Mouse (Mus musculus): ENCODE measurements around the gene Phf21a.
A peak's percentile ranks its signal among the peaks of the same experiment; 100 is the strongest.

The Phf21a gene

GRCm38 (mm10) chr2:92312542-92312941 lies 219.6 kb downstream of the Phf21a start:
- no peak for DNase-seq

- DNase-seq, result no peak
These were observed 221.1 kb downstream of the Phf21a start for GRCm38 (mm10) chr2:92314031-92314430.

DNA sequence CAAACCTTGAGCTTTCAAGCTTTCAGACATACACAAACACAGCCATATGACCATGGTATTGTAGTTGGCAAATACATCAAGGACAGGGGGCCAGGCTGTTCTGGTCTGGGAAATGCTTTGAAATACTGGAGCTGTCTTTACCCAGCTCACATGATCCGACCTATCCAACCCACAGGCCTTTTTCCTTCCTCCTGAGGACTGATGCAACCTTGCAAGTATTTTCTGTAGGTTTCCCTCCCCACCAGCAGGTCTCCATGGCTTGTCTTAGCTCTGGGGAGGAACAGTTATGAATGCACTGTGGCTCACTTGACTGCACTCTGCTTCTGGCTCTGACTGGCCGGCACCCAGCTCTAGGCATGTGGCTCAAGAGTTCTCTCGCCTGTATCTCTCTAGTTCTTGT lies 223.7 kb downstream of the Phf21a start:
- DNase-seq, result no peak

GRCm38 (mm10) chr2:92317228-92317627 lies 224.3 kb downstream of the Phf21a start:
- DNase-seq, result no peak

DNA sequence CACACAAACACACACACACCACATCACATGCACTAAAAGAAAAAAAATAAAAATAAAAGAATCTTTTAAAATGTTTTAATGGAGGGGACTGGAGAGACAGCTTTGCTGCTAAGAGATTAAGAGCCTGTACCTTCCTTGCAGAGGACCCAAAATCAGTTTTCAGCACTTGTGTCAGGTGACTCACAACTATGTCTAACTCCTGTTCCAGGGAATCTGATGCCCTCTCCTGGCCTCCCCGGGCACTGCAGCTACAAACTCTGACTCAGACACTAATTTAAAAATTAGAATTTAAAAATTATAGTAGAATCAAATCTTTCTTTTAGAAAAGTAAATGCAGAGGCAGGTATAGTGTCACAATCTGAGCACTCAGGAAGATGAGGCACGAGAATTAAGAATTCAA lies 229.8 kb downstream of the Phf21a start:
- DNase-seq, result peak; percentile 59

- DNase-seq, result no peak
These were observed 232.8 kb downstream of the Phf21a start for GRCm38 (mm10) chr2:92325676-92326075.

- no peak for DNase-seq
These were observed 233.3 kb downstream of the Phf21a start for GRCm38 (mm10) chr2:92326221-92326620.

DNA sequence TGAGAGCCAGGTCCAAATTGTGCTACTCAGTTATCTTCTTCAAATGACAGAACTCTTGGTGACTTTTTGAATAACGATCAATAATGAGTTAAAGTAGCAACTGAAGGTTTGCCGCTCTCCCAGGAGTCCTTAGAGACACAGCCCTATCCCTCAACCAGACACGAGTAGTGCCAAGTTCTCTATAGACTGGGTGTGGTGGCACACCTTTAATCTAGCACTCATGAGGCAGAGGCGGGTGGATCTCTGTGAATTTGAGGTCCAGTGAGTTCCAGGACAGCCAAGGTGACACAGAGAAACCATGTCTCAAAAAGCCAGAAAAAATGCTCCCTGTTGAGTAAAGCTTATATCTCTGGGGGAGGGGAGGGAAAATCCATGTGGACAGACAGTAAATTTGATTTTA lies 234.7 kb downstream of the Phf21a start:
- no peak for DNase-seq

DNA sequence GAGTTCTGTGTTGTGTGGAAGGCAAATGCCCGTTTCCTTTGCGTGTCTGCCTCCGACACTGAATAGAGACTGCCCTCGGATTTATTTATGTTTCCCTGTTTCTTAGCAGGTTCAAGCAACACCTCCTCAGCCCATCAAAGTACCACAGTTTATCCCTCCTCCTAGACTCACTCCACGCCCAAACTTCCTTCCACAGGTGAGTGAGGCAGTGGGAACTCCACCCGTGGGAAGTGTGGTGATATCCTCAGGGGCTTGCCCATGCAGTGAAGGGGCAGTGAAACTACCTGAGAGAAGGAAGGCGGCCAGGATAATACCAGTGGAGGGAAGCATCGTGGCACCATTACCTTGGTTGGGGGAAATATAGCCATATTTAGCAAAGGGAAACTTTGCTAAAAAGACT lies 235.3 kb downstream of the Phf21a start:
- DNase-seq, result no peak

DNA sequence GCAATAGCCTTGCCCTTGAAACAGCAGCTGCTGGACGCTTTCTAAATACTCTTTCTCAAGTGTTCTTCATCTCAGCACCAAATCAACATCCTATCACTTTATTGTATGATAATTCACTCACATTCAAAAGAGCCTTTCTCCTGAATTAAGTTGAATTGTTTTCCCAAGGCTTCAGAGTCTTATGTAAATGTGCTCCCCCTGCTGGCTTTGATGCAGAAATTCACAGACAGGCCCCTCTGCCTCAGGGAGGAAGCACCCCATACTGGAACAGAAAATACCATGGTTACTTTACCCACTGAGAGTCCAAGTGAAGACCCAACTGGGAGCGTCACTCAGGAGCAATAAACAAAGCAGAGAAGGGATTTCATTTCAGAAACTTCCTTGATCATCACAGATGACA lies 237.9 kb downstream of the Phf21a start:
- DNase-seq, result peak; percentile 50

DNA sequence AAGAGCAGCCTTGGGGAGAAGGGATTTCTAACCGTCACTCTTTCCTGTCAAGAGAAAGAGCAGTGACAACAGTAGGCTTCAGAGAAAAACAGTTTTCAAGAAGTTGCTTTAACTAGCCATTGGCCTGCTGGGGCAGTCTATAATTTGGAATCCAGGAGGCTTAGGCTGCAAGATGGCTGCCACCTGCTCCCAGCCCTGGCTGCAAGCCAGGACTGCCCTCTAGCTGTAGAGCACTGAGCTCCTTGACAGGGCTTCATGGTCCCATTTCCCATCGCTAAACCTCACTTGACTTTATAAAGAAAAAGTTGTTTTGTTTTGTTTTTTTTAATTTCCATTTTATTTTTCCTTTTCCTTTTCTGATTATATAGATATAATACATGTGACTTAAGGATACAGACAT lies 238.5 kb downstream of the Phf21a start:
- peak; percentile 14 for DNase-seq

DNA sequence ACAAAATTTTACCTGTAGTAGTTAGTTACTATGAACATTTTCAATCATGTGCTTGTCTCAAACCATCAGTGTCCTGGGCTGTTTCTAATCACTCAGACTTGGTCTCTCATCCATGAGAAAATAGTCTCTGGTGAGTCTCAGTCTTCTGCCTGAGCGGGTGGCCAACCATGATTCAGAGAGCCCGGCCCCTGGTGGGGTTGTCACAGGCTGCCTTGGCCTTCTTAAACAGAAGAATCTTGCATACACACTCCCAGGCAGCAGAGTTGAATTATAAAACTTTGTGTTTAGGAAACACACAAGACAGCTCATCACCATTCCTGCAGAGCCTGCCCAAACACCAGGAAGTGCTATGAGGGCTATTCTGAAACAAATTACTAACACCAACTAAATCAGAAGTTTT lies 239.0 kb downstream of the Phf21a start:
- DNase-seq, result no peak

DNA sequence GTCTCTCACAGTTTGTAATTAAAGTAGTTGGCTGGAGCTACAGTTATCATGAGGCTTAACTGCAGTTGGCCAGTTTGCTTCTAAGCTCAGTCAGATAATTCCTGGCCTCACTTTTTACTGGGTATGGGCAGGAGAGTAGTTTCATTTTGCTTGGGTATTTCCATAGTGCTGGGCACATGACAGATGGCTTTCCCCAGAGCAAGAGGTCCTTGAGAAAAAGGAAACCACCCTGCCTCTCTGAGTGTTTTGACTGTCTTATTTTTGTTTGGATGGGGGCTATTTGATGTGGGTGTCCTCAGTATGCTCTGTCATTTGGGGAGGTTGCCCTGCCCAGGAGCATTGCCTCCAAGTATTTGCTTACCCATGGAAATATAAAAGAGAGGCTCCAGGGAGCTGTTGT lies 249.5 kb downstream of the Phf21a start:
- DNase-seq, result no peak

DNA sequence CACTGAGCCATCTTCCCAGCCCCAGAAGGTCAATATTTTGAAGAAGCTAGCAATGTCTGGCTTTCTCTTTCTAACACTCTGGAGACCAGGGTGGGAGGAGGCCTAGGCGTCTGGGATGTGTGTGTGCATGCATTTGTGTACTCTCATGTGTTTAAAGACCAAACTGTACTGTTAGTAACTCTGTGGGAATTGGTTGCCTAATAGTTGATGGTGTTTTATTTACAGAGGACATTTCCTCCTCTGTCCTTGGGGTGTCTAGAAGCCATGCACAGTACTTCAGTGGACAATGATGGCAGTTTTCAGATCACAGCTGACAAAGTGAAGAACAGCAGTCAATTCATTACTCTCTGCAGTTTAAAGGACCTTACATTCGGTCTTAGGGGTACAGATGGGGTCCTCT lies 254.3 kb downstream of the Phf21a start:
- no peak for DNase-seq

GRCm38 (mm10) chr2:92349589-92350425 lies 256.9 kb downstream of the Phf21a start:
- no peak for DNase-seq

- DNase-seq, result no peak
These were observed 257.8 kb downstream of the Phf21a start for GRCm38 (mm10) chr2:92350686-92351085.

DNA sequence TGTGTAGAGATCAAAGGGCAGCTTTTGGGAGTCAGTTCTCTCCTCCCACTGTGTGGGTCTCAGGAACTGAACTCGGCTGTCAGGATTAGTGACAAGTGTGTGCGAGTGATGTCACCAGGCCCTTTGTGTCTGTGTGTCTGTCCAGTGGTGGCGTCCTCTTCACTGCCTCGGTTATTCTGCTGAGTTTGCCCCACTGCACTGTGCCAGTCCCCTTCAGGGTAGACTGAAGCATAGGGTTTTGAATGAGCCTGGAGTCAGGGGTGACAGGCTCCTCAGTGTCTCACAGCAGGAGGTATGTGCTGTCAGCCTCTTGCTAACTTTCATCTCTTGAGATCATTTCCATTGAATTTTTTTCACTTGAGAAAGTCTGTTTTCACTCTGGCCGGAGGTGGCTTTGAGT lies 260.5 kb downstream of the Phf21a start:
- DNase-seq, result no peak

DNA sequence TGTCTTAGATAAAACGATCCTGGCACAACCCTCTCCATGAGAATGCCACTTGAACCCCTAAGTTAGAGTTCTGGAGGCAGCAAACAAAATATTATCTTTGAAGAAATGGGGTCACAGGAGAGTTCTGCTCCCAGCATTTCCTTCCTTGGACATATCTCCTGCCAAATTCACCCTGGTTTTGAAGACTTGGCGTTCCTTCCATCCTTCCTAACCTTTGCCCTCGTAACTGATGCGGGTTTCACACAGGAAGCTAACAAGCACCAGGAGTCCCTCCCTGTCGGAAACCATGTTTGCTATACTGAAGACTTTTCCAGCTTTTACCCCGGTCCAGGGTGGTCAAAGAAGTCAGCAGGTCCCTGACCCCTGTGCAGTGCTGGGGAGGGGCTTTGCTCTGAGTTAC lies 261.3 kb downstream of the Phf21a start:
- no peak for DNase-seq

GRCm38 (mm10) chr2:92359301-92359700 lies 266.4 kb downstream of the Phf21a start:
- DNase-seq, result no peak

DNA sequence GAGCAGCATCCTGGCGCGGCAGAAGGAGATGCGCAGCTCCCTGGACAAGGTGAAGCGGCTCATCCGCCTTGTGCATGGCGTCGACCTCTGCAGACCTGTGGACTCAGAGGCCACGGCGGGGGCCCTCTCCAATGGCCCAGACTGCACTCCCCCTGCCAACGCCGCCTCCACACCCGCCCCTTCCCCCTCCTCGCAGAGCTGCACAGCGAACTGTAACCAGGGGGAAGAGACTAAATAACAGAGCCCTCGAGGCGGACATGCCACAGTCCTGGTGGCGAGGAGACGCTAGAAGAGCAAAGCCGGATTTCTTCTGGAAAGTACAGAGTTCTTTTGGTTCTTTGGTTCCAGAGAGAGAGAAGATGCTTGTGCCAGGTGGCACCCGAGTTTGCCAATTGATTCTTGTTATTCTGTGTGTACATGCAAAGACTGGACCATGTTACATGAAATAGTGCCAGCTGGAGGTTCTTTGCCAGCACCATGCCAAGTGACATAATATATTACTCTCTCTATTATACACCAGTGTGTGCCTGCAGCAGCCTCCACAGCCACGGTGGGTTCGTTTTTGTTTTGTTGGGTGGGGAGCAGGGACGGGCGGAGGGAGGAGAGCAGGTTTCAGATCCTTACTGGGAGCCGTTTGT lies 267.4 kb downstream of the Phf21a start:
- no peak for DNase-seq

DNA sequence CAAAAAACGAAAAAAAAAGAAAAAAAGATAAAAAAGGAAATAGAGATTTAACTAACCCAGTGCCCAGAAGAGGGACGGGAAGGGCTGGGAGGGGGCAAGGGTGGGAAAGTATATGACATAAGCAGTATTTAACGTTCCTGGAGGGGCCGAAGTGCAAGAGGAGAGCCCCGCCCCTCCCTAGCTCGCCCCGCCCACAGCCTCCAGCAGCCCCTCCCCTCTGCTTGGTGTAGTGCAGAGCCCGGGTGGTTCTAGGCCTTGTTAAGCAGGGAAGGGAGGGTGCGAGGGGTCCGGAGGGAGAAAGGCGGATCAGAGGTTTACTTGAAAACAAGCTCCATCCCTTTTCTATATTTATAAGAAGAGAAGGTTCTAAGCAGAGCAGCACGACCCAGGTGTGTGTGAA lies 268.0 kb downstream of the Phf21a start:
- DNase-seq, result no peak

DNA sequence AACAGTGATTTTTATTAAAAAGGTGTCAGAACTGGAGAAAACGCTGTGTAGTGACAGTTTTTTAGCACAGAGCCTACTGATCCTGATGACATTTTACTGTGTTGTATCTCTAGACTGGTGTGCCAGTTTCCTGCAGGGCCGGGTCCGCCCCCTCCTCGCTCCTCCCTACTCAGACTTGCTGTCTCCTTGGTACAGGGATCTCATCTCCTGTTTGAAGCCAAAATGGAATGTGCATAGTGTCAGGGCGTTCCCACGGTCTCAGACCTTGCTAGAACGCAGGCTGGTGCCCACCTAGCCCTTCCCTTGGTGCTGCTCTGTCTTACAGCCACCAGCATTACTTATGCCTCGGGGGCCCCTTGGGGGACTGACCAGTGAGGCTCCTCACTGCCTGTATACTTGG lies 268.9 kb downstream of the Phf21a start:
- peak; percentile 1 for DNase-seq

DNA sequence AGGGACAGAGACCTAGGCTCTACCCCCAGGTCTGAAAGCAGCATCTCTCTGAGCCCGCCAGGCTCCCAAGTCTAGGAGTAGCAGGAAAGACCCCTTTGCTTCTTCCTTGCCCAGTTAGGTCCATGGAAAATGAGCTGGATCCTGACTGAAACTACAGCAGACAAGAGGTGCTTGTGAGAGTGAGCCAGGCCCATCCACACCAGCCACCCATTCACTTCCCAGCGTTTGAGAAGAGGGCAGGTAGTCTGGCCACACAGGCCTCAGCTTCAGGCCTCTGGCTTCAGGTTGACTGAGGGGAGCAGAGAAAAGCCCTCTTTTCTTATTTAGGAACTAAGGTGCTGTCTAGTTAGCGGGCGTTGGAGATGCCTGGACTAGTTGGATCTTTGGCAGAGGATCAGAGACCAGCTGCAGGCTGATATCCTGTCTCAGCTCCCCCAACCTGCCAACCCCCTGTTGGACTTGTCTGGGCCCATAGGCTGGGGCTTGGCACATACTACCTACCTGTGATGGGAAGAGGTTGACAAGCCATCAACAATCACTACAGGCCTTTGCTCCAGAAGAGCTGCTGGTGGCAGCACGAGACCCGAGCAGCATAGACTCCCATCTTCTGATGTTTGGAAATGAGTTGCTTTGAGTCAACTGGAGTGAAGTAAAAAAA lies 269.8 kb downstream of the Phf21a start:
- DNase-seq, result peak; percentile 2

DNA sequence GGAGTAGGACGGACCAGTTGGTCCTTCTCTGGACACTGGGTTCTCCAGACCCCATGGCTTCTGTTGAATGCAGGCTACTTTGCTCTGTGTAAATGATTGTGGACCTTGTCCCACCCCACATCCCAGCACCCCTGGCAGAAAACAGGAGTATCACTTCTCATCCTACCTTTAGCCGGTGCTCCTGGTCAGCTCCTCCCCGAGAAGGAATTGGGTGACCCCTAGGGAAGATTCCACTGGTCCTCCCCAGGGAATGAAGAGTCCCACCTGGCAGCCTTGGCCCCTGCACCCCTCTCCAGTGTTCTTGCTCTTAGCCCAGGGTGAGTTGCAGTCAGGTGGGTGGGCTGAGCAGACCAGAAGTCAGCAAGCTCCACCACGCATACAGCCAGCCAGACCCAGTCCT lies 271.2 kb downstream of the Phf21a start:
- peak; percentile 2 for DNase-seq
